Mouse (Mus musculus) MEL (cell line): ENCODE data around the gene Iqck. TPM values are rescaled to one million over a fixed set of nuclear protein-coding genes. Genes with fewer than 3 reads are reported as not detected.

ENCODE experiments used
- DNase-seq: peaks from one replicate; pipeline ENCODE4 v3.0.0; 2011; ENCODE audit warnings: low read depth, low spot score
- H3K27ac ChIP-seq: 2 replicates; pipeline ENCODE4 v1.5.1; 2012; ENCODE audit warnings: low read depth, mild to moderate bottlenecking, control low read depth, low read length, moderate library complexity; ENCODE audit not compliant: control insufficient read depth
- H3K27me3 ChIP-seq, 2 experiments: fragments of 150-350 bp in 1 of 2; sonication (generic) in 1 of 2; 2 replicates each; pipeline ENCODE4 v1.6.1; 2012; ENCODE audit warnings: low read length in 2 of 2, mild to moderate bottlenecking in 2 of 2, improper control_type of control experiment in 1 of 2, moderate library complexity in 1 of 2; ENCODE audit not compliant: insufficient read depth in 2 of 2, control insufficient read depth in 1 of 2
- H3K36me3 ChIP-seq, 2 experiments: 2 replicates each; pipeline ENCODE4 v1.6.1; 2012 to 2014; ENCODE audit warnings: low read length in 2 of 2, improper control_type of control experiment in 1 of 2, inconsistent platforms in 1 of 2, mild to moderate bottlenecking in 1 of 2; ENCODE audit not compliant: insufficient read depth in 2 of 2, control insufficient read depth in 1 of 2
- H3K4me1 ChIP-seq, 2 experiments: fragments of 150-350 bp in 1 of 2; sonication (generic) in 1 of 2; 2 replicates each; pipeline ENCODE4 v1.6.1; 2012; ENCODE audit warnings: low read length in 2 of 2, improper control_type of control experiment in 1 of 2, mild to moderate bottlenecking in 1 of 2; ENCODE audit not compliant: insufficient read depth in 2 of 2, control insufficient read depth in 1 of 2
- H3K4me3 ChIP-seq, 2 experiments: fragments of 150-350 bp in 1 of 2; sonication (generic) in 1 of 2; 2 replicates each; pipeline ENCODE4 v1.5.1; 2012; ENCODE audit warnings: low read depth in 2 of 2, low read length in 2 of 2, mild to moderate bottlenecking in 2 of 2, moderate library complexity in 2 of 2, control low read depth in 1 of 2, improper control_type of control experiment in 1 of 2; ENCODE audit not compliant: control insufficient read depth in 1 of 2, insufficient read depth in 1 of 2
- H3K79me2 ChIP-seq: 2 replicates; pipeline ENCODE4 v1.6.1; 2012; ENCODE audit warnings: mild to moderate bottlenecking, low read length, moderate library complexity; ENCODE audit not compliant: control insufficient read depth, poor library complexity, insufficient read depth
- H3K9ac ChIP-seq: 2 replicates; pipeline ENCODE4 v1.6.1; 2012; ENCODE audit warnings: low read depth, mild to moderate bottlenecking, control low read depth, low read length, moderate library complexity; ENCODE audit not compliant: control insufficient read depth, poor library complexity, severe bottlenecking
- H3K9me3 ChIP-seq: fragments of 150-350 bp; sonication (generic); replicated peaks from 2 replicates; pipeline ENCODE4 v1.6.1; 2012; ENCODE audit warnings: mild to moderate bottlenecking, low read length, improper control_type of control experiment, moderate library complexity; ENCODE audit not compliant: insufficient read depth
- CHD1 ChIP-seq: IDR thresholded peaks from 2 replicates; pipeline ENCODE4 v1.6.1; 2012; ENCODE audit warnings: low read depth, mild to moderate bottlenecking, inconsistent platforms, low read length, improper control_type of control experiment
- CHD2 ChIP-seq: IDR thresholded peaks from 2 replicates; pipeline ENCODE4 v1.6.1; 2011; ENCODE audit warnings: low read length, improper control_type of control experiment
- CTCF ChIP-seq, 3 experiments: IDR thresholded peaks in 2 of 3; conservative IDR thresholded peaks in 1 of 3; 2 replicates each; pipeline ENCODE4 v1.5.1; 2011 to 2012; ENCODE audit warnings: low read length in 3 of 3, low read depth in 2 of 3, mild to moderate bottlenecking in 2 of 3, improper control_type of control experiment in 1 of 3, inconsistent platforms in 1 of 3, mixed read lengths in 1 of 3, moderate library complexity in 1 of 3; ENCODE audit not compliant: control insufficient read depth in 1 of 3, insufficient read depth in 1 of 3, poor library complexity in 1 of 3, severe bottlenecking in 1 of 3
- E2F4 ChIP-seq: IDR thresholded peaks from 2 replicates; pipeline ENCODE4 v1.6.1; 2011; ENCODE audit warnings: low read depth, low read length, improper control_type of control experiment, borderline replicate concordance
- ELF1 ChIP-seq: IDR thresholded peaks from 2 replicates; pipeline ENCODE4 v1.6.1; 2014; ENCODE audit warnings: low read depth, mild to moderate bottlenecking, inconsistent platforms, low read length, improper control_type of control experiment, moderate library complexity
- EP300 ChIP-seq, 2 experiments: IDR thresholded peaks; 2 replicates each; pipeline ENCODE4 v1.6.1; 2011; ENCODE audit warnings: improper control_type of control experiment in 2 of 2, low read length in 2 of 2, low read depth in 1 of 2, mild to moderate bottlenecking in 1 of 2
- ETS1 ChIP-seq: IDR thresholded peaks from 2 replicates; pipeline ENCODE4 v1.6.1; 2012; ENCODE audit warnings: low read depth, mild to moderate bottlenecking, inconsistent platforms, low read length, improper control_type of control experiment, moderate library complexity
- GATA1 ChIP-seq: IDR thresholded peaks from 2 replicates; pipeline ENCODE4 v1.6.1; 2011; ENCODE audit warnings: low read depth, low read length, improper control_type of control experiment
- JUND ChIP-seq: IDR thresholded peaks from 2 replicates; pipeline ENCODE4 v1.6.1; 2011; ENCODE audit warnings: low read depth, mild to moderate bottlenecking, improper control_type of control experiment, low read length
- MEF2A ChIP-seq: IDR thresholded peaks from 2 replicates; pipeline ENCODE4 v1.6.1; 2014; ENCODE audit warnings: low read depth, mild to moderate bottlenecking, inconsistent platforms, low read length, improper control_type of control experiment; ENCODE audit not compliant: poor library complexity, insufficient replicate concordance, severe bottlenecking; ENCODE audit errors: extremely low read depth
- MXI1 ChIP-seq: IDR thresholded peaks from 2 replicates; pipeline ENCODE4 v1.6.1; 2011; ENCODE audit warnings: mild to moderate bottlenecking, low read depth, low read length, improper control_type of control experiment
- MYC ChIP-seq: IDR thresholded peaks from 2 replicates; pipeline ENCODE4 v1.6.1; 2011; ENCODE audit warnings: low read depth, mild to moderate bottlenecking, low read length, improper control_type of control experiment, moderate library complexity
- POLR2A ChIP-seq, 2 experiments: IDR thresholded peaks; 2 replicates each; pipeline ENCODE4 v1.6.1; 2011 to 2012; ENCODE audit warnings: low read length in 2 of 2, mild to moderate bottlenecking in 2 of 2, control low read depth in 1 of 2, improper control_type of control experiment in 1 of 2, low read depth in 1 of 2, moderate library complexity in 1 of 2; ENCODE audit not compliant: control insufficient read depth in 1 of 2, insufficient read depth in 1 of 2, poor library complexity in 1 of 2
- POLR2AphosphoS2 ChIP-seq: IDR thresholded peaks from 2 replicates; pipeline ENCODE4 v1.6.1; 2011; ENCODE audit warnings: low read length, improper control_type of control experiment
- POLR2AphosphoS5 ChIP-seq: IDR thresholded peaks from 2 replicates; pipeline ENCODE4 v1.6.1; 2012; ENCODE audit warnings: low read depth, borderline replicate concordance, mild to moderate bottlenecking, inconsistent platforms, low read length, moderate library complexity, mixed read lengths
- RAD21 ChIP-seq: IDR thresholded peaks from 2 replicates; pipeline ENCODE4 v1.6.1; 2011; ENCODE audit warnings: mild to moderate bottlenecking, low read depth, low read length, improper control_type of control experiment
- RCOR1 ChIP-seq: IDR thresholded peaks from 2 replicates; pipeline ENCODE4 v1.6.1; 2012; ENCODE audit warnings: low read depth, mild to moderate bottlenecking, inconsistent platforms, low read length, improper control_type of control experiment
- SMC3 ChIP-seq: IDR thresholded peaks from 2 replicates; pipeline ENCODE4 v1.6.1; 2011; ENCODE audit warnings: low read depth, low read length, improper control_type of control experiment
- TBP ChIP-seq: IDR thresholded peaks from 2 replicates; pipeline ENCODE4 v1.8.0; 2011; ENCODE audit warnings: low read depth, low read length, improper control_type of control experiment
- UBTF ChIP-seq: IDR thresholded peaks from 2 replicates; pipeline ENCODE4 v1.6.1; 2012; ENCODE audit warnings: low read depth, mild to moderate bottlenecking, inconsistent platforms, low read length, improper control_type of control experiment, moderate library complexity, borderline replicate concordance; ENCODE audit not compliant: insufficient read depth
- USF2 ChIP-seq, 2 experiments: IDR thresholded peaks; 2 replicates each; pipeline ENCODE4 v1.6.1; 2011 to 2012; ENCODE audit warnings: improper control_type of control experiment in 2 of 2, low read length in 2 of 2, borderline replicate concordance in 1 of 2, inconsistent platforms in 1 of 2, low read depth in 1 of 2, mild to moderate bottlenecking in 1 of 2; ENCODE audit not compliant: insufficient read depth in 1 of 2
- ZKSCAN1 ChIP-seq: IDR thresholded peaks from 2 replicates; pipeline ENCODE4 v1.6.1; 2012; ENCODE audit warnings: low read depth, mild to moderate bottlenecking, inconsistent platforms, low read length, improper control_type of control experiment, moderate library complexity
- ZNF384 ChIP-seq: IDR thresholded peaks from 2 replicates; pipeline ENCODE4 v1.6.1; 2012; ENCODE audit warnings: low read depth, mild to moderate bottlenecking, inconsistent platforms, low read length, improper control_type of control experiment
- polyA plus RNA-seq, 2 experiments: library from polyadenylated mRNA; stranded (reverse) in 1 of 2; unstranded in 1 of 2; fragments of >175 nt in 1 of 2; fragments of >200 nt in 1 of 2; gene quantifications; 2 replicates each; pipeline versions ENCODE4 v1.2.1 to v1.2.4; 2012; ENCODE audit warnings: low replicate concordance in 2 of 2, low read depth in 1 of 2; ENCODE audit not compliant: insufficient read length in 2 of 2, insufficient read depth in 1 of 2, missing spikeins in 1 of 2
- total RNA-seq: library from RNA; depleted of rRNA; stranded (reverse); fragments of 300-350 nt; gene quantifications from 2 replicates; pipeline ENCODE4 v1.2.3, GENCODE M21; 2012

Iqck gene
- total and polyA plus RNA-seq, 3 experiments = 0.39 to 0.40 TPM; not detected in 1

- H3K79me2 ChIP-seq = no peaks in the 10 kb centered on the region
- H3K9ac ChIP-seq = no peak overlapping the region
- no peak overlapping the region for H3K4me3 ChIP-seq
- H3K27me3 ChIP-seq = peaks cover 0 to 1% of the 10 kb centered on the region in 2 experiments; a peak in 2 of 4 replicates
- DNase-seq = no peak
- no peaks in the 10 kb centered on the region for H3K4me1 ChIP-seq
- no peaks in the 10 kb centered on the region for H3K36me3 ChIP-seq
- no peaks in the 10 kb centered on the region for H3K9me3 ChIP-seq
- H3K27ac ChIP-seq = no peak overlapping the region
- no peak for TF ChIP-seq EP300 (IDR thresholded peaks at IDR 0.05; ENCODE audit: low read depth in 1 of 2, low read length in 2 of 2)
- no peak for TF ChIP-seq ZKSCAN1
- no peak for TF ChIP-seq ELF1
- no peak for TF ChIP-seq POLR2AphosphoS2
- TF ChIP-seq RCOR1 = no peak
- TF ChIP-seq MYC = no peak
- TF ChIP-seq POLR2AphosphoS5 = no peak
- TF ChIP-seq MEF2A = no peak
- TF ChIP-seq CTCF (IDR thresholded peaks at IDR 0.05 in 2 of 3, conservative IDR thresholded peaks at IDR 0.05 in 1 of 3; ENCODE audit: control insufficient read depth in 1 of 3, insufficient read depth in 1 of 3, low read depth in 2 of 3, low read length in 3 of 3, poor library complexity in 1 of 3, severe bottlenecking in 1 of 3) = no peak
- TF ChIP-seq POLR2A (IDR thresholded peaks at IDR 0.05; ENCODE audit: control insufficient read depth in 1 of 2, insufficient read depth in 1 of 2, low read depth in 1 of 2, low read length in 2 of 2, poor library complexity in 1 of 2) = no peak
- TF ChIP-seq MXI1 = no peak
- no peak for TF ChIP-seq UBTF
- TF ChIP-seq USF2 (IDR thresholded peaks at IDR 0.05; ENCODE audit: borderline replicate concordance in 1 of 2, insufficient read depth in 1 of 2, low read depth in 1 of 2, low read length in 2 of 2) = no peak
These were observed 55.6 kb downstream of the Iqck start for GRCm38 (mm10) chr7:118911170-118911569.

DNA sequence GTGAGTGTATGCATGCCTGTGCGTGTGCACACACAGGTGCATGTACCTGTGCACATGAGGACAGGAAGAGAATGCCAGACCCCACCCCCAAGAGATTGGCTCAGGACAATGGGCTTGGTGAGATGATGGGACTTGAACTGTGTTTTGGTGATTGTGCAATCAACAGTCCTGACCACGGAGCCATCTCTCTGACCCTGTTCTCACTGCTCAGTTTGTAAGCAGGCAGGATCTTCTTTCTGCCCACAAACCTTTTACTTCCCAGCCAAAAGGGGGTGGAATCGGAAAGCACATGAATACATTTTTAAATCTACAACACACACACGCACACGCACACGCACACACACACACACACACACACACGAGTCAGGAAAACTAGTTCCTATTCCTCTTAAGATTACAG, 56.0 kb downstream of the Iqck start:
- Histone ChIP-seq H3K4me3 (no peak overlapping the region), H3K4me1 (no peaks in the 10 kb centered on the region), H3K79me2 (no peaks in the 10 kb centered on the region), H3K36me3 (no peaks in the 10 kb centered on the region), H3K27me3 (peaks cover 0 to 1% of the 10 kb centered on the region in 2 experiments; a peak in 2 of 4 replicates), H3K9me3 (no peaks in the 10 kb centered on the region), H3K9ac (no peak overlapping the region), H3K27ac (no peak overlapping the region)
- no peak for DNase-seq
- TF ChIP-seq RAD21 (no peak), E2F4 (no peak), ZNF384 (no peak), CHD1 (no peak), TBP (no peak), POLR2AphosphoS5 (no peak), CHD2 (no peak), GATA1 (no peak), JUND (no peak), SMC3 (no peak), ETS1 (no peak)
